Mouse (Mus musculus) bone marrow, adult 2 months (tissue): Measurements from ENCODE around the gene Tbx21.
A peak's percentile ranks its signal among the peaks of the same experiment; 100 is the strongest.

Experiments used
- CTCF ChIP-seq: fragments of 200-500 bp; IDR thresholded peaks from 2 replicates; pipeline ENCODE4 v1.5.1; 2011; ENCODE audit warnings: low read length, control low read depth; ENCODE audit not compliant: control insufficient read depth, insufficient read depth
- POLR2A ChIP-seq: fragments of 200-500 bp; IDR thresholded peaks from 2 replicates; pipeline ENCODE4 v1.6.1; 2011; ENCODE audit warnings: low read depth, mild to moderate bottlenecking, control low read depth, low read length, borderline replicate concordance; ENCODE audit not compliant: control insufficient read depth

- TF ChIP-seq CTCF, result no peak
- peak; percentile 40; the same call in 1 of the 2 replicates for TF ChIP-seq POLR2A
Observed at GRCm38 (mm10) chr11:97150411-97151330, 35.5 kb upstream of the Tbx21 start.
